Mouse (Mus musculus) forebrain, postnatal 0 days (tissue): ENCODE measurements around the gene Ankdd1a. TPM values are rescaled to one million over a fixed set of nuclear protein-coding genes. Genes with fewer than 3 reads are reported as not detected.

Source experiments
- ATAC-seq: fragments of 200-750 bp; cut with Nextera tagmentation; 2 replicates; pipeline ENCODE4 v1.8.0; 2017; ENCODE audit warnings: mild to moderate bottlenecking, moderate library complexity
- DNase-seq: peaks from one replicate; pipeline ENCODE4 v3.0.0-alpha.2; 2015
- H3K27ac ChIP-seq: fragments of 300-500 bp; sonication (generic); 2 replicates; pipeline ENCODE4 v1.5.1; 2014; ENCODE audit warnings: low read depth, mild to moderate bottlenecking, antibody characterized with exemption, low read length, moderate library complexity, mixed read lengths
- H3K27me3 ChIP-seq: fragments of 300-500 bp; sonication (generic); 2 replicates; pipeline ENCODE4 v1.6.1; 2014; ENCODE audit warnings: mild to moderate bottlenecking, low read length, mixed read lengths; ENCODE audit not compliant: insufficient read depth
- H3K36me3 ChIP-seq: fragments of 300-500 bp; sonication (generic); 2 replicates; pipeline ENCODE4 v1.6.1; 2014; ENCODE audit warnings: mild to moderate bottlenecking, moderate library complexity; ENCODE audit not compliant: insufficient read depth
- H3K4me1 ChIP-seq: fragments of 300-500 bp; sonication (generic); 2 replicates; pipeline ENCODE4 v1.6.1; 2014; ENCODE audit warnings: antibody characterized with exemption; ENCODE audit not compliant: insufficient read depth
- H3K4me2 ChIP-seq: fragments of 300-500 bp; sonication (generic); 2 replicates; pipeline ENCODE4 v1.6.1; 2014; ENCODE audit warnings: low read depth, mild to moderate bottlenecking, moderate library complexity
- H3K4me3 ChIP-seq: fragments of 300-500 bp; sonication (generic); 2 replicates; pipeline ENCODE4 v1.5.1; 2014; ENCODE audit warnings: low read depth, low read length, mixed read lengths
- H3K9ac ChIP-seq: fragments of 300-500 bp; sonication (generic); 2 replicates; pipeline ENCODE4 v1.6.1; 2014; ENCODE audit warnings: mild to moderate bottlenecking
- H3K9me3 ChIP-seq: fragments of 300-500 bp; sonication (generic); 2 replicates; pipeline ENCODE4 v1.6.1; 2016; ENCODE audit warnings: low read length
- CTCF ChIP-seq: sonication (generic); IDR thresholded peaks from 2 replicates; pipeline ENCODE4 v1.5.1; 2016; ENCODE audit warnings: antibody characterized with exemption, control low read depth, low read depth
- WGBS: fragments of 180-500 bp; shearing (Covaris S2); extraction: QIAGEN DNeasy Blood & Tissue Kit; methylation state at CpG from one replicate; pipeline ENCODE4 v1.1.7; 2014; 5-methylcytosine and 5-hydroxymethylcytosine counted together
- polyA plus RNA-seq: library from polyadenylated mRNA; unstranded; fragments of >200 nt; fragmentation: Nextera tagmentation; extraction: Ambion mirVana; gene quantifications from 2 replicates; pipeline ENCODE4 v1.2.1, GENCODE M21; 2015
- total RNA-seq: library from RNA; depleted of rRNA; stranded (reverse); fragments of >200 nt; gene quantifications from 2 replicates; pipeline ENCODE4 v1.2.3, GENCODE M21; 2014

The Ankdd1a gene
- total and polyA plus RNA-seq, 2 experiments from 2014 or later: 0.50 to 3.3 TPM

DNA sequence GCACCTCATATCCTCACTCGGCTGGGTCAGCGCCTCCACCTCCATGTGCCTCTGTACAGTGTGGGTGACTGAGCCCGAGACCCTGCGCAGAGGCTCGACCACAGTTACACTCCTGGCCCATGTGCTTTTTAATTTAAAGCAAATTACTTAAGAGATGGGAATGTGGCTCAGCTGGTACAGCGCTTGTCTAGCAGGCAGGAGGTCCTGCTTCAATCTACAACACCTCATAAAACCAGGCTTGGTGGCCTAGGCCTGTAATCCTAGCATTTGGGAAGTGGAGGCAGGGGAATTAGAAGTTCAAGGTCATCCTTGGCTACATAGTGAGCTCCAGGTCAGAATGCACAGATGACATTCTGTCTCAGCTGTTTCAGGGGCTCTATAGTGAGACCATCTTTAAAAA is 38.8 kb upstream of the Ankdd1a start:
- ATAC-seq (no peak), DNase-seq (no peak)
- no peak overlapping the region for H3K27ac ChIP-seq
- no peak overlapping the region for H3K4me2 ChIP-seq
- no peak for TF ChIP-seq CTCF
- H3K4me1 ChIP-seq: no peaks in the 10 kb centered on the region
- 93% methylated on average over 6 of the region's 6 CpGs for WGBS
- H3K9ac ChIP-seq: no peak overlapping the region
- H3K27me3 ChIP-seq: no peaks in the 10 kb centered on the region
- 0 out of 2 replicates have a peak, but pooled peaks cover 9% of the 10 kb centered on the region for H3K36me3 ChIP-seq
- H3K4me3 ChIP-seq: no peak overlapping the region
- no peaks in the 10 kb centered on the region for H3K9me3 ChIP-seq

DNA sequence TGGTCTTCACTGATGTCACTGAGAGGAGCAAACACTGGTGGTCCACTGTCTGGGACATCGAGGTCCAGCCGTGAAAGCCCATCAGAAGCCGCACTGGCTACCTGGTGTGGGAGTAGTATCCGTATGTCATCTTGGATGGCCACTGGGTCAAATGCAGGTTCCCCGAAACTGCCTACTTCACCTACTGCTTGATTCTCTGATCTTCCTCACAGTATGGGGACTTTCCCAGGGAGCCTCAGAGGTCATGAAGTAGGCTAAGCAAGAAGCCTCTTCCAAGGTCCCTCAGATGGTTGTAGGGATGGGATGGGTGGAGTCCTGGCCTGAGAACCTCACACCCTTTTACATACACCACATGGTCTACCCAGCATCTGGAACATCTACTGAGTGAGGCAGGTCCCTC is 37.0 kb upstream of the Ankdd1a start:
- H3K9ac ChIP-seq: no peak overlapping the region
- no peak for TF ChIP-seq CTCF
- 97% methylated on average over 5 of the region's 5 CpGs for WGBS

DNA sequence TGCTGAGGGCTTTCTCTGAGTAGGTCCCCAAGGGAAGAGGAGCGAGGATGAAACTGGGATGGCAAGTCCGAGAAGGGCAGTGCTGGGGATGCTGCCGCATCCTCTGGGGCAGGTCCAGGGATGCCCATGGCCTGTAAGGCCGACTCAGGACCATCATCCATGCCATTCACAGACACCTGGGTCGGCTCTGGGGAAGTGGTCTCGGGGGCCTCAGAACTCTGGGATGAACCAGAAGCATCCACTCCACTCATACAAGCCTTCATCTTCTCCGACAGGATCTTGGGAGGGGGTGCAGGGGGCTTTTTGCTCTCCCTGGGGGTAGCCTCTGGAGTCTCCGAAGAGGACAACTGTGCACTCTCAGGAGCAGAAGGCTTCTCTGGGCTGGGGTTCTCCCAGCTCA is 36.4 kb upstream of the Ankdd1a start:
- Histone ChIP-seq H3K27ac (no peak overlapping the region), H3K4me1 (no peaks in the 10 kb centered on the region), H3K9ac (no peak overlapping the region), H3K4me3 (no peak overlapping the region), H3K4me2 (no peak overlapping the region), H3K9me3 (no peaks in the 10 kb centered on the region), H3K36me3 (0 out of 2 replicates have a peak, but pooled peaks cover 9% of the 10 kb centered on the region), H3K27me3 (no peaks in the 10 kb centered on the region)
- TF ChIP-seq CTCF: no peak
- WGBS: 91% methylated on average over 8 of the region's 8 CpGs
- ATAC-seq: no peak
- DNase-seq: no peak

More for the DNA sequence above, 37.0 kb upstream of the Ankdd1a start:
- H3K4me3 ChIP-seq: no peak overlapping the region
- no peak for ATAC-seq
- no peaks in the 10 kb centered on the region for H3K4me1 ChIP-seq
- H3K36me3 ChIP-seq: 0 out of 2 replicates have a peak, but pooled peaks cover 9% of the 10 kb centered on the region
- no peak overlapping the region for H3K27ac ChIP-seq
- no peak for DNase-seq
- no peaks in the 10 kb centered on the region for H3K27me3 ChIP-seq
- no peak overlapping the region for H3K4me2 ChIP-seq
- H3K9me3 ChIP-seq: no peaks in the 10 kb centered on the region

DNA sequence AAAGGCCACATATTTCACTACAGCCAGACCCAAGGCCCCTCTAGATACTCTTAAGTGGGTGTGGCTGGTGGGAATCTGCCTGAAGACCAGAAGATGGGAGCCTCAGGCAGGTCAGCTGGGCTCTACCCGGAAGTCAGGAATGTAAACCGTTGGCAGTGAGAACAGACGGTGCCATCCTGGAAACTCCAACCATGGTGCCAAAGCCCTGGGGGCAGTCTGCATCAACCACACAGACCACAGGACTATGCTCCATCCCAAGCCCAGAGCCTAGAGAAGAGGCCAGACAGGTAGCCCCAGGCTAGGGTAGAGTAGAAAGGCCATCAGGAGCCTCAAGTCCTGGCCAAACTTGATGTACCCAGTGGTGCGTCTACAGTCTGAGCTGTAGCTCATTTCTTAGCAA is 35.6 kb upstream of the Ankdd1a start:
- H3K36me3 ChIP-seq: 0 out of 2 replicates have a peak, but pooled peaks cover 9% of the 10 kb centered on the region
- H3K27ac ChIP-seq: no peak overlapping the region
- H3K4me2 ChIP-seq: no peak overlapping the region
- no peaks in the 10 kb centered on the region for H3K27me3 ChIP-seq
- H3K9ac ChIP-seq: no peak overlapping the region
- no peak for TF ChIP-seq CTCF
- no peak for DNase-seq
- H3K4me1 ChIP-seq: no peaks in the 10 kb centered on the region
- WGBS: 92% methylated on average over 4 of the region's 4 CpGs
- H3K9me3 ChIP-seq: no peaks in the 10 kb centered on the region
- no peak overlapping the region for H3K4me3 ChIP-seq
- ATAC-seq: no peak

DNA sequence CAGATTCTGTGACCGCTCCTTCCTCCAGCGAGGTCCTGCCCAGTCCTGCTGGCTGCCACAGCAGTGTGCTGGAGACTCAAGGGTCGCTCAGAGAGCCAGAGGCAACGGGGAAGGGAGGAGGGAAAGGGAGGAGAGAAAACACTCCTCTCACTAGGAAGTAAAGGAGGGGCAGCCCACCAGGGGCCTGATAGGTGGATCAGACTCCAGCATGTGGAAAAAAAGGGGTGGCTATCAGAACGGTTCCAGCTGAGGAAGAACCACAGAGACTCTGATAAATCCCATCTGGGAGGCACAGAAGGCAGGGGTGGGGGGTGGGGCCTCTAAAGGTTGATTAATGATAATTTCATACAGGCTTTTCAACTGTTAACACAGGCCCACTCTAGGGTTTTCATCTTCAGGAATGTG is 35.0 kb upstream of the Ankdd1a start:
- 26% methylated on average over 5 of the region's 5 CpGs for WGBS

DNA sequence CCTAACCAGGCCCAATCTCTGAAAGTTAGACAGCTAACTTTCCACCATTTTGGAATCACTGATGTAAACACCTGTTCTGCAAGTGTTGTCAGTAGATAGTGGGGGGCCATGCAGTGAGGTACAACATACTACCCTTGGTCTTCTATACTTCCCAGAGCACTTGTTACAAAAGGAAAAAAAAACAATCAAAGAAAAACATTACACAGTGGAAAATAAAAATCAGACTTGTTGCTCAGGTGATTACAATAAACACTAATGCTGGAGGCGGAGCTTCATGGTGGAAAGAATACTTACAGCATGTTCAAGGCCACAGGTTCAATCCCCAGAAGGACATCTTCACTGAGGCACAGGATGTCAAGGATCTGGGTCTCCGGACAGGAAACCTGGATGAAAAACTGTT is 32.7 kb upstream of the Ankdd1a start:
- no peak for DNase-seq
- no peaks in the 10 kb centered on the region for H3K27me3 ChIP-seq
- H3K9me3 ChIP-seq: no peaks in the 10 kb centered on the region
- no peak overlapping the region for H3K27ac ChIP-seq
- H3K4me2 ChIP-seq: no peak overlapping the region
- no peak overlapping the region for H3K9ac ChIP-seq
- H3K4me1 ChIP-seq: no peaks in the 10 kb centered on the region
- no peak for TF ChIP-seq CTCF
- no peak overlapping the region for H3K4me3 ChIP-seq
- 0 out of 2 replicates have a peak, but pooled peaks cover 9% of the 10 kb centered on the region for H3K36me3 ChIP-seq
- 99% methylated on average over 2 of the region's 2 CpGs for WGBS
- no peak for ATAC-seq

More for the DNA sequence above, 35.0 kb upstream of the Ankdd1a start:
- TF ChIP-seq CTCF: no peak
- H3K9me3 ChIP-seq: no peaks in the 10 kb centered on the region
- H3K36me3 ChIP-seq: 0 out of 2 replicates have a peak, but pooled peaks cover 9% of the 10 kb centered on the region
- H3K9ac ChIP-seq: no peak overlapping the region
- H3K4me3 ChIP-seq: no peak overlapping the region
- DNase-seq: no peak
- no peak overlapping the region for H3K27ac ChIP-seq
- no peak overlapping the region for H3K4me2 ChIP-seq
- no peak for ATAC-seq
- no peaks in the 10 kb centered on the region for H3K4me1 ChIP-seq
- H3K27me3 ChIP-seq: no peaks in the 10 kb centered on the region

DNA sequence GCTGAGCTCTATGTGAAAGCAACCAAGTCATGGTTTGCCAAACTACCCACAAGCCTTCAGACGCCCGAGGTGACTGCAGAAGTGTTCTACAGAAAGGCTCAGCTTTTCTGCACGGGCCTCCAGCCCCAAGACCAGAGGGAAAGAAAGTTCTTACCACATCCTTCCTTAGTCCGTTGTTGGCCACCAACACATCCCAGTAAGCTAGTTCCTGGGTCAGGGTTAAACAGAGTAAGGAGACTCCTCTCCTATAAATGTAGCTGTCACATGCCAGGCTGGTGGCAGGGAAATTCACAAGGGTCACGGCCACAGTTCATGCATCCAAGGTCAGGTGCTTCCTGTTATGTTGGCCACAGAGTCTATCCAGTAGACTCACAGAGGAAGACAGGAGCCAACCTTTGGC is 32.1 kb upstream of the Ankdd1a start:
- no peak for TF ChIP-seq CTCF
- DNase-seq (no peak), ATAC-seq (no peak)
- Histone ChIP-seq H3K27me3 (no peaks in the 10 kb centered on the region), H3K9me3 (no peaks in the 10 kb centered on the region), H3K4me3 (no peak overlapping the region), H3K9ac (no peak overlapping the region), H3K4me2 (no peak overlapping the region), H3K27ac (no peak overlapping the region), H3K36me3 (0 out of 2 replicates have a peak, but pooled peaks cover 9% of the 10 kb centered on the region), H3K4me1 (no peaks in the 10 kb centered on the region)
- 88% methylated on average over 5 of the region's 5 CpGs for WGBS
